Mouse (Mus musculus) embryonic facial prominence, embryonic 11.5 days (tissue): ENCODE data around the gene Ggn. TPM values are rescaled to one million over a fixed set of nuclear protein-coding genes. Genes with fewer than 3 reads are reported as not detected.

Experiments used
- polyA plus RNA-seq: library from polyadenylated mRNA; unstranded; fragments of >200 nt; fragmentation: Nextera tagmentation; extraction: Ambion mirVana; gene quantifications from 2 replicates; pipeline ENCODE4 v1.2.1, GENCODE M21; 2014

Ggn gene
- polyA plus RNA-seq, 1 experiment from 2014 or later = 0.15 TPM

Other genes starting within 250 kb of the Ggn start
- 190 and 201 TPM in 2 replicates for gene Actn4, start 207.9 kb upstream of the Ggn start, polyA plus RNA-seq
- gene Eif3k, start 188.3 kb upstream of the Ggn start, polyA plus RNA-seq = 439 and 446 TPM in 2 replicates
- gene Map4k1, start 188.2 kb upstream of the Ggn start, polyA plus RNA-seq = 6.4 and 8.1 TPM in 2 replicates
- gene Ryr1, start 45.0 kb upstream of the Ggn start, polyA plus RNA-seq = 0.93 and 0.98 TPM in 2 replicates
- gene Rasgrp4, start 35.4 kb upstream of the Ggn start, polyA plus RNA-seq = 0.58 and 0.85 TPM in 2 replicates
- 10.8 and 11.7 TPM in 2 replicates for gene Fam98c, start 14.0 kb upstream of the Ggn start, polyA plus RNA-seq
- gene Spred3, start 201 bp downstream of the Ggn start, polyA plus RNA-seq = 4.9 and 5.3 TPM in 2 replicates
- gene Psmd8, start 10.5 kb downstream of the Ggn start, polyA plus RNA-seq = 321 and 334 TPM in 2 replicates
- gene Catsperg1, start 43.8 kb downstream of the Ggn start, polyA plus RNA-seq = 0.79 TPM in 1 of 2 replicates, not detected in the other
- gene Kcnk6, start 62.3 kb downstream of the Ggn start, polyA plus RNA-seq = 0.45 and 0.53 TPM in 2 replicates
- gene Yif1b, start 68.1 kb downstream of the Ggn start, polyA plus RNA-seq = 86.1 and 90.5 TPM in 2 replicates
- 1.5 and 2.6 TPM in 2 replicates for gene 2200002D01Rik, start 78.3 kb downstream of the Ggn start, polyA plus RNA-seq
- gene Spint2, start 111.7 kb downstream of the Ggn start, polyA plus RNA-seq = 71.4 and 84.5 TPM in 2 replicates
- 18.0 and 21.0 TPM in 2 replicates for gene Ppp1r14a, start 119.1 kb downstream of the Ggn start, polyA plus RNA-seq
- gene Dpf1, start 133.7 kb downstream of the Ggn start, polyA plus RNA-seq = 19.8 and 27.9 TPM in 2 replicates